Mouse (Mus musculus): ENCODE measurements at regions not wholly inside any gene's neighbourhood (a gene's known extent, or its start where the extent isn't known, plus 50 kb on each side); places are given as distances from the start of the nearest gene placed in this dataset.

DNA sequence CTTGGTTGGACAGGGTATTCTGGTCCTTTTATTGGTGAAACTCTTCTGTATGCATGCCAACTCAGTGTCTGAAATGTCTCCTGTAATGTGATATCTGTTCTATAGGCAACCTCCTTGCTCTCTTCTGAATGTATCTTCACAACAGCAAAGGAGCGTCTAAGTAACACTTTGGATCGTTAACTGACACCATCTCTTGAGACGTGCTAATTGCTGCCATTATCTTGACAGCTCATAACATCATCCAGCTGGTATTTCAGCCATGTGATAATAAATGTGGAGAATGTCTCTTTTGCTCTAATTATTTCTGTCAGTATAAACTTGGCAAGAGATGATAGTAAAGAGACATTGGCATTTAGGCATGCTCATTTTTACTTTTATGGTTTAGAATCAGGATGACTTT, 68.8 kb upstream of the Col8a1 start:
- DNase-seq (ENCODE audit: low read depth, low spot score): no peak

DNA sequence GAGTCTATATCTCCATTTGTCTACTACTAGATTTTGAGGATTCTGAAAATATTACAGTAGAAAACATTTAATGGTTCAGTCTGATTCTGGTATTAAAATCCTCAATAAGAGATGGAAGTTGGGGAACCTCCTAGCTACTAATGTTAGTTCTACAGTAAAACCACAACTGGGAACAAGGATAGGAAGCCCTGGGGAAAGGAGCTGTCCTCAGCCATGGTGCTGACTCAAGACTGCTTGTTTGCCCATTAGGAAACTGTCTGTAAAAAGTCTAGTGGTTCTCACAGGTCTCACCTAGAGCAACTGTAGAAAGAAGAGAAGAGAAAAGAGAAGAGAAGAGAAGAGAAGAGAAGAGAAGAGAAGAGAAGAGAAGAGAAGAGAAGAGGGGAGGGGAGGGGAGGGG, 90.9 kb upstream of the Col8a1 start:
- no peak for DNase-seq (ENCODE audit: low read depth, low spot score)

DNA sequence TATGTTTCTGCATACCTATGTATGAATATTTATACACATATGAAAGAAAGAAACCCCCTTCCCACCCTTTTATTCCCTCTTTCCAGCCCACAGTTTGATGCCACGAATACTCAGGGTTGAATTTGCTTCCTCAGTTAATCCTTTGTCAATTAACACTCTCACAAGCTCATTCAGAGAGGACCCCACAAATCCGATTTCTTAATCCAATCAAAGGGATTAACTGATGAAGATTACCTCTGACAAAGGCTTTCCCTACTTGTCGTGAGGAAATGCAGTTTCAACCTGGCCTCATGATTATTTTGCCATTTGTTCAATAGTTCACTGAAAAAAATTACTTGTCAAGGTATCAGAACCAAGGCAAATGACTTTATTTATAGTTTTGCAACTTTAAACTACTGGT, 91.8 kb upstream of the Col8a1 start:
- DNase-seq (ENCODE audit: low read depth, low spot score): no peak

DNA sequence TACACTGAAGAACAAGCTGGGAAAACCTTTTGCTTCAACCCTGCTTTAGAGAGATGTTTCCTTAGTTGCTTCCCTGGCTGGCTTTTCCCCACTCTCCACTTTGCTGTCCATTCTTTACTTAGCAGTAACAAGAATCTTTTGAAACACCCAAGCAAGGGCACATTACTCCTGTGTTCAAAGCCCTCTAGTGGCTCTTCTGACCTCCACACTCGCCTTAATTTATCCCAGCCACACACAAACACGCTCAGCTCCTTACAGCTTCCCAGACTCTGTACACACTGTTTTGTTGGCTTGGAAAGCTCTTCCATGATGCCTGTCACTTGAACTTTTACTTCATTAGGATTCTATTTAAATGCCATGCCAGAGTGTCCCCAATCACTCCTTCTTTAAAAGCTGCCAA, 97.3 kb upstream of the Col8a1 start:
- DNase-seq (ENCODE audit: low read depth, low spot score): no peak

GRCm38 (mm10) chr16:57852838-57853460, 98.4 kb upstream of the Col8a1 start:
- no peak for DNase-seq (ENCODE audit: low read depth, low spot score)

DNA sequence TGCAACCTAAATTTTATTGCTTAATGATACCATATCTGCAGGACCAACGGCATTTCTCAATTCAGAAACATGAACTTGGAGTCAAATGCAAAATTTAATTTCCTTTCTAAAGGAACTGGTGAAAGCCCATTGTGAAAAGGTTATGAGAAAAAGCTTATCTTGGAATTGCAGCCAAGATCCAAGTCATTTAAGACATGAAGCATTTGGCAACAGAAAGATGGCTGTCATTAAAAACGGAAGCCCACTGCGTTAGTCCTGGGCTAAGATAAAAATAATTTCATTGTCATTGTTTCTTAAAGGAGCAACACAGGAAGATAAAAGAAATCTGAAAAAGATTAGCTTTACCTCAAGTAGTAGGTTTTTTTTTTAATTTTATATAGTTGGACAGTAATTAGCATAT, 99.2 kb upstream of the Col8a1 start:
- no peak for DNase-seq (ENCODE audit: low read depth, low spot score)

GRCm38 (mm10) chr16:57857071-57857470, 102.5 kb upstream of the Col8a1 start:
- DNase-seq (ENCODE audit: low read depth, low spot score): no peak

GRCm38 (mm10) chr16:57858151-57858764, 103.7 kb upstream of the Col8a1 start:
- peak; percentile 7 for DNase-seq (ENCODE audit: low read depth, low spot score)

- DNase-seq (ENCODE audit: low read depth, low spot score): no peak
Measured at GRCm38 (mm10) chr16:57858765-57859201, 104.2 kb upstream of the Col8a1 start.

GRCm38 (mm10) chr16:57863206-57863860, 108.8 kb upstream of the Col8a1 start:
- no peak for DNase-seq (ENCODE audit: low read depth, low spot score)

DNA sequence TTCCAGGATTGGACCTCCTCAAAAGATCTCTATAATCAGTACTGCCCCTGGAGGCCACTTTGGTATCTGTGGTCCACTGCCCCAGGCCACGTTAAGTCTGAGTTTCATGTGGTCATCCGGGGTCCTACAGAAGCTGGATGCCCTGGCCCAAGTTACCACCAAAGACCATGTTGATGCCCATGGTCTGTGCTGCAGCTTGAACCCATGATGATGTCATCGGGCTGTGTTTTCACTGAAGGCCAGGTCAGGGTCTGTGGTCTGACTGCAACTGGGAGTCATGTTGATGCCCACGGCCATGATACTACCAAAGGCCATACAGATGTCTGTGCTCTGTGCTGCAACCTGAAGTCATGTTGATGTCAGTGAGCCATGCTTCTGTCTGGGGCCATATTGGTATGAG, 122.3 kb upstream of the Col8a1 start:
- no peak for DNase-seq (ENCODE audit: low read depth, low spot score)

- no peak for DNase-seq (ENCODE audit: low read depth, low spot score)
Measured at GRCm38 (mm10) chr16:57881575-57882094, 127.1 kb upstream of the Col8a1 start.

GRCm38 (mm10) chr16:57888138-57888537, 133.6 kb upstream of the Col8a1 start:
- no peak for DNase-seq (ENCODE audit: low read depth, low spot score)

GRCm38 (mm10) chr16:57888553-57888952, 134.0 kb upstream of the Col8a1 start:
- DNase-seq (ENCODE audit: low read depth, low spot score): no peak

- DNase-seq (ENCODE audit: low read depth, low spot score): no peak
Measured at GRCm38 (mm10) chr16:57890135-57890534, 135.6 kb upstream of the Col8a1 start.

DNA sequence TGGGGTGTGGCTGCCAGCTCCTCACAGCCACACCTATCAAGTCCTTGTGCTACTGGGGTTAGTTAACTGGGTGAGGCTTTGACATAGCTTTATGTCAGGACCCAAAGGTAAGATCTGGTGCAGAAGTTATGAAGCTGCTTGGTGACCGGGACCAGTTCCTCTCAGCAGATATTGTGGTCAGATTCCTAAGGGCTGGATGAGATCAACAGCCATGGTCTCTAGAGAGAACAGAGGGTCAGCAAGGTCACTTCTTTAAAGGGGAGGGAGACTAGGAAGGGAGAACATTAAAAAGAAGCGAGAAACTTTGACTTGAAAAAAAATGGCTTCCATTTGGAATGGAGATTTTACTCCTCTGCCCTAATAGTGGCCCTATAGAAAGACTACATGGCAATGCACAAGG, 138.6 kb upstream of the Col8a1 start:
- no peak for DNase-seq (ENCODE audit: low read depth, low spot score)

- no peak for DNase-seq (ENCODE audit: low read depth, low spot score)
Measured at GRCm38 (mm10) chr16:57893698-57894352, 139.3 kb upstream of the Col8a1 start.

DNA sequence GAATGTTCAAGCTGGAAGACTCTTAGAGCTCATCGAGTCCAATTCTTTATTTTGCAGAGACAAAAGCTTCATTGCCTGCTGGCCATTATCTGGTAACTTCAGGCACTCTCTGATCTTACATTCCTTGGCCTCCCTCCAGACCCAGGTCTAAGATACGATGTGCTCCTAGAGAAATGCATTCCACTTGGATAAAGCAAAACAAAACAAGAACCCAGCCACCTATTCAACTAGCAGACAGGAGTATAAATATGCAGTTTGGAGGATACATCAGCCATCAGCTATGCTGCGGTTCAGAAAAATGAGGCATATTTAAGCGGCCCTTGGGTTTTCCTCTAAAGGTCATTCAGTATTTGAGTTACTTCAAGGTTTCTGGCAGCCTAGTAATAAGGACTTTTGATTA, 146.5 kb upstream of the Col8a1 start:
- DNase-seq (ENCODE audit: low read depth, low spot score): no peak

- DNase-seq (ENCODE audit: low read depth, low spot score): no peak
Measured at GRCm38 (mm10) chr16:57902498-57902897, 148.0 kb upstream of the Col8a1 start.

- DNase-seq (ENCODE audit: low read depth, low spot score): no peak
Measured at GRCm38 (mm10) chr16:57912001-57912400, 157.5 kb upstream of the Col8a1 start.

- no peak for DNase-seq (ENCODE audit: low read depth, low spot score)
Measured at GRCm38 (mm10) chr16:57914506-57914905, 160.0 kb upstream of the Col8a1 start.

DNA sequence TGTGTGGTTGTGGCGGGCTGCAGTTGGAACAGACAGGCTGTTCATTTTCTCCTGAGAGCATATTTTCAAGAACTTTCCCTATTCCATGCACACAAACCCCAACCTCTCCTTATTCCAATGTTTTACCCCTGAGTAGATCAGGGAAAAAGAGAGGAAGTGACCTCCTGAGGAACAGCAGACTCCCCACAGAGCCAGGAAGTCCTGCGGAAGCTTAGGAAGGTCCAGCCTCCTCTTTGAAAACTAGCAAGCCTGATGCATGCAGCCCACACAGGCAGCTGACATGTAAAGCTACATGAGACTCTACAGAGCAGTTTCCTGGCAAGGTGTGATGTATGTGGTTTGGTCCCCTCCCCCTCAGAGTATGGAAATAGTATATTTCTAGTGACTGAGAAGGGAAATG, 160.9 kb upstream of the Col8a1 start:
- DNase-seq (ENCODE audit: low read depth, low spot score): no peak

Data from WW6 (cell line).